Mouse (Mus musculus) forebrain, embryonic 16.5 days (tissue): ENCODE results near the gene Fer1l5. TPM values are rescaled to one million over a fixed set of nuclear protein-coding genes. Genes with fewer than 3 reads are reported as not detected.

ENCODE experiments used
- ATAC-seq: fragments of 200-750 bp; cut with Nextera tagmentation; 2 replicates; pipeline ENCODE4 v1.8.0; 2017; ENCODE audit warnings: mild to moderate bottlenecking, moderate library complexity
- H3K27ac ChIP-seq: fragments of 300-500 bp; sonication (generic); 2 replicates; pipeline ENCODE4 v1.5.1; 2014; ENCODE audit warnings: low read length, control low read depth
- H3K27me3 ChIP-seq: fragments of 300-500 bp; sonication (generic); replicated peaks from 2 replicates; pipeline ENCODE4 v1.6.1; 2014; ENCODE audit warnings: low read length; ENCODE audit not compliant: control insufficient read depth, insufficient read depth
- H3K36me3 ChIP-seq: fragments of 300-500 bp; sonication (generic); 2 replicates; pipeline ENCODE4 v1.6.1; 2014; ENCODE audit not compliant: control insufficient read depth, insufficient read depth
- H3K4me1 ChIP-seq: fragments of 300-500 bp; sonication (generic); replicated peaks from 2 replicates; pipeline ENCODE4 v1.6.1; 2014; ENCODE audit warnings: low read length; ENCODE audit not compliant: control insufficient read depth, insufficient read depth
- H3K4me2 ChIP-seq: fragments of 300-500 bp; sonication (generic); 2 replicates; pipeline ENCODE4 v1.6.1; 2014; ENCODE audit warnings: mild to moderate bottlenecking, low read length, control low read depth
- H3K4me3 ChIP-seq: fragments of 300-500 bp; sonication (generic); replicated peaks from 2 replicates; pipeline ENCODE4 v1.5.1; 2014; ENCODE audit warnings: mild to moderate bottlenecking, low read length, control low read depth
- H3K9ac ChIP-seq: fragments of 300-500 bp; sonication (generic); replicated peaks from 2 replicates; pipeline ENCODE4 v1.6.1; 2014; ENCODE audit warnings: low read depth, low read length, control low read depth
- H3K9me3 ChIP-seq: fragments of 300-500 bp; sonication (generic); 2 replicates; pipeline ENCODE4 v1.6.1; 2016; ENCODE audit warnings: low read length; ENCODE audit not compliant: control insufficient read depth
- WGBS: fragments of 180-500 bp; shearing (Covaris S2); extraction: QIAGEN DNeasy Blood & Tissue Kit; methylation state at CpG from one replicate; pipeline ENCODE4 v1.1.7; 2014; 5-methylcytosine and 5-hydroxymethylcytosine counted together
- polyA plus RNA-seq: library from polyadenylated mRNA; unstranded; fragments of >200 nt; fragmentation: Nextera tagmentation; extraction: Ambion mirVana; gene quantifications from 2 replicates; pipeline ENCODE4 v1.2.1, GENCODE M21; 2015

Fer1l5 gene
- polyA plus RNA-seq, 1 experiment from 2014 or later: 3.2 TPM

DNA sequence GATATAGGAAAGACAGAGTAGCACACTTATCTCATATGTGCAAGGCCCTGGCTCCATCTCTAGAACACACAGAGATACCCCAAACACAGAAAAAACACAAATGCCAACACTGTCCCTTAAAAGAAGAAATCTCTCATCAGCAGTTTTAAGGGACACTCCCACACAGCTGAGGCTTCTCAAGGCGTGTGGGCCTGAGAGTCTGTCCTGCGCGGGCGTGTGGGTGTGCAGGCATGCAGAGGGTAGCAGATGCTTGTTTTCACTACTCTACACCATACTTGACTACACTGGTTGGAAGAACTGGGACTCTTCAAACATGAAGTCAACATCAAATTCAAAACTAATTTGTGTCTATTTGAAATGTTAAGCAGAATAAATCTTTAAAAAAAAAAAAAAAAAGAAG, 19.7 kb upstream of the Fer1l5 start:
- Histone ChIP-seq H3K4me2 (no peak overlapping the region), H3K9ac (no peak overlapping the region), H3K4me3 (no peak overlapping the region), H3K9me3 (no peaks in the 10 kb centered on the region), H3K4me1 (no peaks in the 10 kb centered on the region), H3K27me3 (no peaks in the 10 kb centered on the region), H3K27ac (no peak overlapping the region), H3K36me3 (peaks cover 78% of the 10 kb centered on the region)
- WGBS: 92% methylated on average over 4 of the region's 4 CpGs
- no peak for ATAC-seq

GRCm38 (mm10) chr1:36356955-36357695, 15.0 kb upstream of the Fer1l5 start:
- Histone ChIP-seq H3K4me3 (no peak overlapping the region), H3K27me3 (no peaks in the 10 kb centered on the region), H3K9me3 (no peaks in the 10 kb centered on the region), H3K27ac (no peak overlapping the region), H3K4me2 (no peak overlapping the region), H3K4me1 (no peaks in the 10 kb centered on the region), H3K9ac (no peak overlapping the region), H3K36me3 (peaks cover 47% of the 10 kb centered on the region)
- WGBS: 97% methylated on average over 5 of the region's 5 CpGs
- no peak for ATAC-seq

- ATAC-seq: no peak
- WGBS: 40% methylated on average over 12 of the region's 12 CpGs
Observed at GRCm38 (mm10) chr1:36367698-36368097, 4.4 kb upstream of the Fer1l5 start.

DNA sequence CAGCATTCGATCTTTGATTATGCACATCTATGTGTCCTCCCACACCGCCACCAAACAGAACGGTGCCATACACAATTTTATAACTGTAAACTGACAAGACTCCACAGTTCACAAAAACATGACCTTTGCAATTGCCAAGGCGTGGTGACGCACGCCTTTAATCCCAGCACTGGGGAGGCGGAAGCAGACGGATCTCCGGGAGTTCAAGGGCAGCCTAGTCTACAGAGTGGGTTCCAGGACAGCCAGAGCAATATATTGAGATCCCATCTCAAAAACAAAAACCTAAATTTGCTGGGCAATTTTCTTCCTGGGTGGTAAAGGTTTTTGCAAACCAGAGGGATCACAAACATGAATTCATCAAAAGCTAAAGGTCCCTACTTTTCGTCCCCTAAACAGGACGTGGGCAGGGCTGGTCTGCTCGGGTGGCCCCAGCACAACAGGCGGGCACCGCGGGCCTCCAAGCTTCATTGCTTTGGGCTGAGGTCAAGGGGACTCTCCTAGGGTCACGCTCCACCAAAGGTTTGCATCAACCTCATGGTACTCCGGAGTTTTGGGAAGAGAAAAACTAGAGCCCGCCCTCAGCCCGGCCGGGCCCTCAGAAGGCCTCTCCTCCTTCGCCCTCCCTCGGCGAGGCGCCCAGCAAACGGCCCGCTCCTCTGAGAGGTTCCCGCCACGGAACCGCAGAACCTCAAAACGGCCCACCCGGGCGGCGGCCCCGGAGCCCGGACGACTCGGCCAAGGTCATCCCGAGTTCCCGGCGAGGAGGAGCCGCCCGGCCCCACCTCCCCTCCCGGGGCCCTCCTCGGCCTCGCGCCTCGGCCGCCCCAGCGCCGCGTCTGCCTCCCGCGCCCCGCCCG, 3.8 kb upstream of the Fer1l5 start:
- WGBS: 4% methylated on average over 55 of the region's 55 CpGs
- H3K27ac ChIP-seq: peak overlapping the region; percentile 25; the same call in 1 of the 2 replicates
- peak overlapping the region; percentile 94 for H3K9ac ChIP-seq
- H3K4me3 ChIP-seq: peak overlapping the region; percentile 93
- peak; percentile 76 for ATAC-seq
- peaks cover 6% of the 10 kb centered on the region; the same call in 1 of the 2 replicates for H3K36me3 ChIP-seq
- no peaks in the 10 kb centered on the region for H3K27me3 ChIP-seq
- peaks cover 12% of the 10 kb centered on the region for H3K4me1 ChIP-seq
- peak overlapping the region; percentile 86 for H3K4me2 ChIP-seq
- no peaks in the 10 kb centered on the region for H3K9me3 ChIP-seq

More at GRCm38 (mm10) chr1:36367698-36368097, 4.4 kb upstream of the Fer1l5 start:
- H3K4me3 ChIP-seq: peak overlapping the region; percentile 93
- no peaks in the 10 kb centered on the region for H3K9me3 ChIP-seq
- H3K27me3 ChIP-seq: no peaks in the 10 kb centered on the region
- H3K27ac ChIP-seq: no peak overlapping the region
- H3K9ac ChIP-seq: no peak overlapping the region; the same call in 1 of the 2 replicates
- peak overlapping the region; percentile 86 for H3K4me2 ChIP-seq
- peaks cover 6% of the 10 kb centered on the region; the same call in 1 of the 2 replicates for H3K36me3 ChIP-seq
- H3K4me1 ChIP-seq: peaks cover 12% of the 10 kb centered on the region

DNA sequence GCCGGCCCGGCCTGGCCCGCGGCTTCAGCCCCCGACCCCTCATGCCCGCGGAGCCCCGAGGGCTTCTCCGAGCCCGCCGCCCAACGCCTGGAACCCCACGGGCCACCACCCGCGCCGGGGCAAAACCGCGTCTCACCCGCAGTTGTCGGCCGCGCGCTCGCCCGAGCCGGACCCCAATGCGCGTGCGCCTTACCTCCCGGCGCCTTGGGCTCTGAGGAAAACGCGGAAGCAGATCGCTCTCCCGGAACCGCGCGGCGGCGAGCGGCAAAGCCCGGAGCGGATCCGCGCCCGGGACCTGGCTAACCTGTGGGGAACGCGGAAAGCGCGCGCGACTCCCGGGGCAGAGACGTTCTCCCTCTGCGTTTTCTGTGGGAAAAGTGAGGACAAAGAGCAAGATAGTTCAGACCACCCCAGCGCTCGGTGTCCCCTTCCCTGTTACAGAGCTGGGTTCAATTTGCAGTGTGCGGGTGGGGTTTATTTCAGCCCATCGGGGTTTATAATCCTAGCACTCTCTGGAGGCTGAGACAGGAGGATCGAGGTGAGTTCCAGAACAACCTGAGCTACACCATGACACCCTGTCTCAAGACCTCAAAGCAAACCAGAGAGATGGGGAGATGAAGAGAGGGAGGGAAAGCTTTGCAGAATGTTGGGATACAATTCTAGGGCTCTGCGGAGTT, 3.0 kb upstream of the Fer1l5 start, which contains the start of gene Kansl3:
Kansl3 (minus strand) TSS at position 213 of the 677 bp plus-strand sequence.
- Histone ChIP-seq H3K9me3 (no peaks in the 10 kb centered on the region), H3K36me3 (peaks cover 3% of the 10 kb centered on the region; the same call in 1 of the 2 replicates), H3K27ac (peak within 1 kb of the TSS; percentile 25; the same call in 1 of the 2 replicates), H3K4me1 (peaks cover 12% of the 10 kb centered on the region), H3K4me2 (peak within 1 kb of the TSS; percentile 86), H3K4me3 (peak within 1 kb of the TSS; percentile 93), H3K9ac (peak within 1 kb of the TSS; percentile 94), H3K27me3 (no peaks in the 10 kb centered on the region)
- 4% methylated on average over 61 of the region's 61 CpGs for WGBS
- ATAC-seq: peak; percentile 89

DNA sequence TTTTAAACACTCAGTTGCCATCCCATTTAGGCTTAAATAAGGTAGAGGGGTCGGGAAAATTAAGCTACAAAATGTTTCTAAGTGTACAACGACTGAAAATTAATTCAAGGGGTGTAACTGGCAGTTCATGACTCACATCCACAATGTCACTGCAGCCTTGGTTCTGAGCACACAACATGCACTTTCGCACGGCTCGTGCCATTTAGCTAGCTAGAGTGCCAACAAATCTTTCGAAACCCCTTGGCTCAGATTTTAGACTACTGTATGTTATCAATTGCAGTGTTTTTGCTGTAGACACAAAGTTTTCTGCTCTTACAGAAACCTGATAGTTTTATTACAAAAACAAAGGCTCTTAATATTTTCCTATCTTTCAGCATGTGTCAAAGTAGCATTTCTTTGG, 1.2 kb upstream of the Fer1l5 start:
- ATAC-seq: no peak
- Histone ChIP-seq H3K9me3 (no peaks in the 10 kb centered on the region), H3K4me1 (peaks cover 12% of the 10 kb centered on the region), H3K27ac (no peak overlapping the region), H3K4me2 (no peak overlapping the region), H3K4me3 (no peak overlapping the region), H3K9ac (no peak overlapping the region), H3K27me3 (no peaks in the 10 kb centered on the region), H3K36me3 (no peaks in the 10 kb centered on the region)
- WGBS: 75% methylated on average over 6 of the region's 6 CpGs

DNA sequence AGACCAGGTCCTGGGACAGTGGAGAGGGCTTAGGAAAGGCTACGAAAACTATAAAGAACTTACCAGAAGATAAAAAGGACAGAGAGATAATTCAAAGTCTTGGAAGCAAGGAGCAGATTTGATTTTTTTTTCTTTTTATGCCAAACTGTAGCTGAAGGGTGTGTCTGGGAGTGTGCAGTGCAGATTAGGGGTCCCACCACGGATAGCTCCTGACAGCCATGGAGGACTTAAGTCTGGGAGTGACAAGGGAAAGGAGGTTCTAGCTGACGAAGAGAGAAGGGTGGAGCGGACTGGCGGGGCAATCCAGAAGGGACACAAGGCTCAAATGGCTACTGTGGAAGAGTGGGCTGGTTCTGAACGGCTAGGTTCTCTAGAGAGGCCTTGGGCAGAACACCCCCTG, 6.8 kb downstream of the Fer1l5 start:
- no peaks in the 10 kb centered on the region for H3K36me3 ChIP-seq
- no peaks in the 10 kb centered on the region for H3K4me1 ChIP-seq
- no peak overlapping the region for H3K9ac ChIP-seq
- WGBS: 76% methylated on average over 6 of the region's 6 CpGs
- H3K27me3 ChIP-seq: no peaks in the 10 kb centered on the region
- H3K9me3 ChIP-seq: no peaks in the 10 kb centered on the region
- no peak overlapping the region for H3K4me3 ChIP-seq
- H3K4me2 ChIP-seq: no peak overlapping the region
- no peak for ATAC-seq
- no peak overlapping the region for H3K27ac ChIP-seq

DNA sequence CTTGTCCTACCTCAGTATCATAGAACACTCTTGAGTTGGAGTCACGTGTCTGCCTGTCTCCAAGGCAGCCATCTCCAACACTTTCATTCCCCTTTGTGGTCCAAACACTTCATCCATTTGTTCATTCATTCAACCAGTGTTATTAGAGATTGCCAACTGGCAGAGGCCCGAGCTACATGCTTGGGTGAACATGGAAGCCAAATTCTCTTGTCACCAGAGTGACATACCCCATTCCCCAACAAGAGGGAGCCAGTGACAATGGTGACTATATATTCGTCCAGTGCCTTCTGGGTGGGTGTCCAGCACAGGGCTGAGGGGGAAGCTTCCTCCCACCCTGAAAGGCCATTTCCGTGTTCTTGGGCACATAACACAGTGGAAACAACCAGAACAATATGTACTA, 7.5 kb downstream of the Fer1l5 start:
- H3K4me3 ChIP-seq: no peak overlapping the region
- H3K4me2 ChIP-seq: no peak overlapping the region
- H3K9ac ChIP-seq: no peak overlapping the region
- no peaks in the 10 kb centered on the region for H3K9me3 ChIP-seq
- no peak for ATAC-seq
- no peaks in the 10 kb centered on the region for H3K36me3 ChIP-seq
- no peaks in the 10 kb centered on the region for H3K4me1 ChIP-seq
- WGBS: 56% methylated on average over 4 of the region's 4 CpGs
- H3K27ac ChIP-seq: no peak overlapping the region
- H3K27me3 ChIP-seq: no peaks in the 10 kb centered on the region

DNA sequence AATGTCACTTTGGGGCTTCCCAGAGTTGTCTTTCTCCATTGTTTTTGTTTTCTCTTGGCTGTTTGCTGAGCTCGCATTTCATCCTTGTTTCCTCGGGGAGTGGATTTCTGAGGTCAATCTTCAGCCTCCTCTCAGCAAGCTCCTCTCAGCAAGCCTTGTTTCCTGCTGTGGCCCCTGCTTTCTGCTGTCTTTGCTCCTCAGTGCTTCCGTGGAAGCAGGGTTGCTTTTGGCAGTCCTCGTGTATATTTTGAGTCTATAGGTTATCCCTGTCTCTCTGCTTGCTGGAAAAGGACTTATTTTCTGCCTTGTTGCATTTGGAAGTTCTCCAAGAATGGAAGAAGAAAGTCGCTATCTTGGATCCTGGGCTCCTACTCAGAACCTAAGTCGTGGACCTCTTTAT, 24.9 kb downstream of the Fer1l5 start:
- Histone ChIP-seq H3K27me3 (no peaks in the 10 kb centered on the region), H3K36me3 (no peaks in the 10 kb centered on the region), H3K9me3 (no peaks in the 10 kb centered on the region), H3K4me3 (no peak overlapping the region), H3K9ac (no peak overlapping the region), H3K27ac (no peak overlapping the region), H3K4me2 (no peak overlapping the region), H3K4me1 (peaks cover 12% of the 10 kb centered on the region)
- WGBS: 27% methylated on average over 6 of the region's 6 CpGs
- ATAC-seq: no peak
